Mouse (Mus musculus): ENCODE measurements around the gene Vash1. TPM values are rescaled to one million over a fixed set of nuclear protein-coding genes. Genes with fewer than 3 reads are reported as not detected.
A peak's percentile ranks its signal among the peaks of the same experiment; 100 is the strongest.

Gene Vash1
- polyA plus RNA-seq, 1 experiment from 2014 or later, result 27.4 TPM

DNA sequence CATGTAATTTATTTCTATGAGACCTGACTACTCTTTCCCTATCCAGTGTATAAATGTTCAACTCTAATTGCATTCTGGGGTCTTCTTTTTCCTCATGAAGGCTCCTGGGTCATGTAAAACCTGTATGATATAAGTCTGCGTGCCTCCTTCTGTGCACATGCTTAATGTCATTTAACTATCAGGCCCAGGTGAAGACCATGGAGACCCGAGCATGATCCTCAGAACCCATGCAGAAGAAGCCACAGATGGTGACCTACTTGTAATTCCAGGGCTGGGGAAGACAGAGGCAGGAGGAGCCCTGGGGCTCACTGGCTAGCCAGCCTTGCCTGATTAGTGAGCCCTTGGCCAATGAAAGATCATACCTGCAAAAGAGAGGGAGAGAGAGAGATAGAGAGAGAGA is 18.0 kb upstream of the Vash1 start:
- H3K4me3 ChIP-seq, result no peak overlapping the region
- peaks cover 24% of the 10 kb centered on the region for H3K4me1 ChIP-seq (replicated peaks)
- H3K36me3 ChIP-seq, result no peaks in the 10 kb centered on the region
- WGBS, result 85% methylated on average over 2 of the region's 2 CpGs
- no peak for DNase-seq (ENCODE audit: low spot score)
- peak overlapping the region; percentile 85 for H3K27ac ChIP-seq
- no peaks in the 10 kb centered on the region for H3K9me3 ChIP-seq
- no peaks in the 10 kb centered on the region; the same call in 1 of the 2 replicates for H3K27me3 ChIP-seq (ENCODE audit: insufficient read depth, poor library complexity, severe bottlenecking)

DNA sequence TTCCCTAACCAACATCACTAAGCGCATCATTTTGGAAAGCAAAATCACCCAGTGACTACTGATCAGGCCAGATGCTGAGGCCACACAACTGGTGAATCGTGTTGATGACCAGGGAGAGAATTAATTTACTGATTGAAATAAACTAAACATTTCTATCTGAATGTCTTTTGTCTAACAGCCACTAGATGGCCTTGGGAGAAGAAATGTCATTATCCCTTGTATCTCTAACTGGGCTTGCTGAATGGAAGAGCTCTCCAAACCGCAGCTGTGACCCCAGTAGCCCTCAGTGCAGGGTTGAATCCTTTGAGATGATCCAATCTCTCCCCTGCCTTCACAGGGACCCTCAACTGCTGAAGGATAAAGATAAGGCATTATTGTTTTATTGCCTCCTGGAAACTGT is 12.8 kb upstream of the Vash1 start:
- H3K27ac ChIP-seq, result no peak overlapping the region
- WGBS, result 71% methylated on average over 3 of the region's 3 CpGs
- DNase-seq (ENCODE audit: low spot score), result no peak
- no peaks in the 10 kb centered on the region for H3K36me3 ChIP-seq
- H3K4me1 ChIP-seq (replicated peaks), result peaks cover 2% of the 10 kb centered on the region
- no peak overlapping the region for H3K4me3 ChIP-seq
- no peaks in the 10 kb centered on the region; the same call in 1 of the 2 replicates for H3K27me3 ChIP-seq (ENCODE audit: insufficient read depth, poor library complexity, severe bottlenecking)
- no peaks in the 10 kb centered on the region for H3K9me3 ChIP-seq

GRCm38 (mm10) chr12:86668404-86668803 is 10.1 kb upstream of the Vash1 start:
- DNase-seq (ENCODE audit: low spot score), result no peak
- Histone ChIP-seq H3K27ac (no peak overlapping the region), H3K9me3 (no peaks in the 10 kb centered on the region), H3K27me3 (ENCODE audit: insufficient read depth, poor library complexity, severe bottlenecking) (no peaks in the 10 kb centered on the region), H3K4me3 (no peak overlapping the region), H3K4me1 (replicated peaks) (peaks cover 5% of the 10 kb centered on the region; the same call in 1 of the 2 replicates), H3K36me3 (no peaks in the 10 kb centered on the region)
- WGBS, result 95% methylated on average over 2 of the region's 2 CpGs

DNA sequence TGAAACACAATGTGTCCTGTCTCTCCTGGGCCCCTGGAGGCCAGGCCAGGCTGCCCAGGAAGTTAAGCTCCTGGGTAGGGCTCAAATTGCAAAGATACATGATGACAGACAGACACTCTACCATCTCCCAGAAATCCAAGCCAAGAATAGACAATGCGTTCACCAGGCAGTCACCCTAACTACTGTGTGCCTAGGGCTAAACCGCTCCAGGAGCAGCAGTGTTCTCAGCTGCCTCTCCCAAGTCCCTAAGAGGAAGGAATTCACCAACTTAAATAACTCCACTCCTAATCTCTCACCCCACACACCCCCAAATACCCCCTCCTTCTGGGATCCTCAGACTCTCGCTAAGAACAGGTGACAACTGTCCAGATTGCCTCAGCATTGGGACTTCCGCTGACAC is 6.4 kb upstream of the Vash1 start:
- H3K27me3 ChIP-seq (ENCODE audit: insufficient read depth, poor library complexity, severe bottlenecking), result 0 out of 2 replicates have a peak, but pooled peaks cover 6% of the 10 kb centered on the region
- DNase-seq (ENCODE audit: low spot score), result no peak
- WGBS, result 78% methylated on average over 4 of the region's 4 CpGs
- peaks cover 5% of the 10 kb centered on the region; the same call in 1 of the 2 replicates for H3K4me1 ChIP-seq (replicated peaks)
- H3K4me3 ChIP-seq, result no peak overlapping the region
- no peak overlapping the region for H3K27ac ChIP-seq
- H3K36me3 ChIP-seq, result no peaks in the 10 kb centered on the region
- 0 out of 2 replicates have a peak, but pooled peaks cover 3% of the 10 kb centered on the region for H3K9me3 ChIP-seq

DNA sequence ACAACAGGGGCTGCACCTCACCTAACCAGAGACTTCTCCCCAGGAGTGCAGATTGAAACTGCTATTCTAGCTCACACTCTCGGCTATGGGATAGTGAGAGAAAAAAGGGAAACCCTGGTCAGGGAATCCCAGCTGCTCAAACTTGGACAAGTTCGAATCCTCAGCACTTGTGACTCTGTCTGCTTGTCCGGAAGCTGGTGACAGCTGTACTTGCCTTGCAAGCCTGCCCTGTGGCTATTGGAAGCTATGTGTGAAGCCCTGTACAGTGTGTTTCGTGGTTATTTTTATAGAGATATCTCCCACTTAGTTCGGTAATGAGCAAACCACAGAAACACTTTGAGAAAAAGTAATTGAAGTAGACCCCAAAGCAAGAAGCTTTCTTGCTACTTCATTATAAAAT is 6.0 kb upstream of the Vash1 start:
- Histone ChIP-seq H3K4me1 (replicated peaks) (peaks cover 5% of the 10 kb centered on the region; the same call in 1 of the 2 replicates), H3K27ac (no peak overlapping the region), H3K36me3 (no peaks in the 10 kb centered on the region), H3K4me3 (no peak overlapping the region), H3K27me3 (ENCODE audit: insufficient read depth, poor library complexity, severe bottlenecking) (peaks cover 10% of the 10 kb centered on the region; the same call in 1 of the 2 replicates), H3K9me3 (0 out of 2 replicates have a peak, but pooled peaks cover 3% of the 10 kb centered on the region)
- WGBS, result 78% methylated on average over 5 of the region's 5 CpGs
- DNase-seq (ENCODE audit: low spot score), result no peak

DNA sequence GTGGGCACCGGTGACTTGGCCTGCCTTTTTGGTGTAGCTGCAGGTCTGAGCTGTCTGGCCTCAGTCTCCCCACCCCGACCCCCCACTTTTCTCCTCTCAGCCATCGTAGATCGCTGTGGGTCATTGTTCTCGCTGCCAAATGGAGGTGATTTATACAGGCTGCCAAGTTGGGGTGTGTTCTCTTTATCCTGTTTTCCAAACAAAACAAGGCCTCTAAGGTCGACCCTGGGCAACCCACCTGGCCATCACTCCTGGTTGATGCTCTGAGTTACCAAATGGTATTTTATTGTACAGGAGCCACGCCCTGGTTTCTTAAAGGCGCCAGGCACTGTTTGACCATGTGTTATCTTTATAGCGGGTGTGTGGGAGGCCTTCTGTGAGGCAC is 1.0 kb downstream of the Vash1 start:
- Histone ChIP-seq H3K27ac (peak overlapping the region; percentile 98), H3K4me3 (peak overlapping the region; percentile 89), H3K9me3 (no peaks in the 10 kb centered on the region), H3K36me3 (peaks cover 23% of the 10 kb centered on the region), H3K4me1 (replicated peaks) (peaks cover 53% of the 10 kb centered on the region), H3K27me3 (ENCODE audit: insufficient read depth, poor library complexity, severe bottlenecking) (peaks cover 14% of the 10 kb centered on the region; the same call in 1 of the 2 replicates)
- WGBS, result 5% methylated on average over 9 of the region's 9 CpGs
- DNase-seq (ENCODE audit: low spot score), result peak; percentile 30

- no peak for DNase-seq (ENCODE audit: low spot score)
- H3K9me3 ChIP-seq, result no peaks in the 10 kb centered on the region
- WGBS, result 42% methylated on average over 12 of the region's 12 CpGs
- peaks cover 27% of the 10 kb centered on the region for H3K36me3 ChIP-seq
- peak overlapping the region; percentile 89 for H3K4me3 ChIP-seq
- peak overlapping the region; percentile 98 for H3K27ac ChIP-seq
- peaks cover 57% of the 10 kb centered on the region for H3K4me1 ChIP-seq (replicated peaks)
- H3K27me3 ChIP-seq (ENCODE audit: insufficient read depth, poor library complexity, severe bottlenecking), result peaks cover 14% of the 10 kb centered on the region; the same call in 1 of the 2 replicates
Observed at GRCm38 (mm10) chr12:86679991-86680491, 1.5 kb downstream of the Vash1 start.

- WGBS, result 55% methylated on average over 11 of the region's 11 CpGs
- DNase-seq (ENCODE audit: low spot score), result peak; percentile 35
- H3K27ac ChIP-seq, result peak overlapping the region; percentile 98
Observed at GRCm38 (mm10) chr12:86680591-86681193, 2.2 kb downstream of the Vash1 start.

DNA sequence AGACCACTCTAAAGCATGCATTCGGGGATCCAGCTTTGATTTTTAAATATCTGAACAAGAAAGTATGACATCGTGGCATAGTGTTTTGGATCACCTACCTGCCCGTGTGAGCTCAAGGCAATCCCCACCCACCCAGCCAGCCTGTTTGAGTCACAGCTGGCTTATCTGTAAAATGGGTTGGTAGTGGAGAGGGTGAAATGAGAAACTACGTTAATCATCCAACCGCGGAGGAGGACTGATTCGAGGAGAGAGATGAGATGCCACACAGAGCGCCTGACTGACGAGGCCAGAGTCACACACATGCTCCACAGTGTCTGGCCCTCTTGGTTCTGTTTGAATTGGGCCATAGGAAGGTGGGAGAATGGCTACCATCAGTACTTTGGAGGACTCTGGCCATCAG is 3.1 kb downstream of the Vash1 start:
- DNase-seq (ENCODE audit: low spot score), result no peak
- WGBS, result 89% methylated on average over 9 of the region's 9 CpGs
- Histone ChIP-seq H3K27me3 (ENCODE audit: insufficient read depth, poor library complexity, severe bottlenecking) (peaks cover 13% of the 10 kb centered on the region; the same call in 1 of the 2 replicates), H3K27ac (no peak overlapping the region), H3K4me1 (replicated peaks) (peaks cover 69% of the 10 kb centered on the region), H3K36me3 (peaks cover 43% of the 10 kb centered on the region), H3K4me3 (peak overlapping the region; percentile 23), H3K9me3 (no peaks in the 10 kb centered on the region)

More at GRCm38 (mm10) chr12:86680591-86681193, 2.2 kb downstream of the Vash1 start:
- H3K9me3 ChIP-seq, result no peaks in the 10 kb centered on the region
- H3K4me3 ChIP-seq, result peak overlapping the region; percentile 89
- H3K27me3 ChIP-seq (ENCODE audit: insufficient read depth, poor library complexity, severe bottlenecking), result peaks cover 14% of the 10 kb centered on the region; the same call in 1 of the 2 replicates
- H3K4me1 ChIP-seq (replicated peaks), result peaks cover 63% of the 10 kb centered on the region
- peaks cover 33% of the 10 kb centered on the region for H3K36me3 ChIP-seq

- Histone ChIP-seq H3K4me1 (replicated peaks) (peaks cover 73% of the 10 kb centered on the region), H3K36me3 (peaks cover 48% of the 10 kb centered on the region), H3K27me3 (ENCODE audit: insufficient read depth, poor library complexity, severe bottlenecking) (peaks cover 7% of the 10 kb centered on the region; the same call in 1 of the 2 replicates), H3K9me3 (no peaks in the 10 kb centered on the region), H3K4me3 (peak overlapping the region; percentile 23; the same call in 1 of the 2 replicates), H3K27ac (no peak overlapping the region)
- DNase-seq (ENCODE audit: low spot score), result no peak
- 89% methylated on average over 8 of the region's 8 CpGs for WGBS
Observed at GRCm38 (mm10) chr12:86682178-86682577, 3.7 kb downstream of the Vash1 start.

DNA sequence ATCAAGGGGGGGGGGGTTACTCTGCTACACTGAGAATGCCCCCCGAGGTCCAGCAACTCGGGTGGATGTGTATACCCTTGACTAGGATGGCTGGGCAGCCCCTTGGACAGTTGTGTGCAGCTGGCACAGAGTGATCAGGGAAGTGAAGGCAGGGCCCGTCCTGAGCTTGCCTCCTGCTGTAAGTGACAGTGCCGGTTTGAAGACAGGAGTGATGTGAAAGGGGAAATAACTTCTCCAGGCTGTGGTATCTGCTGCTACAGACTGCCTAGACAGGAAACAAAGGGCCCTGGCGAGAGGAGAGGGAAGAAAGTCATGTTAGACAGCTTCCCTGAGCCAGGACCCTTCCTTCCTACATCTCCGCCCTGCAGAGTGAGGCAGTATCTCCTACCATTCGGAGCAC is 5.2 kb downstream of the Vash1 start:
- Histone ChIP-seq H3K9me3 (no peaks in the 10 kb centered on the region), H3K27me3 (ENCODE audit: insufficient read depth, poor library complexity, severe bottlenecking) (no peaks in the 10 kb centered on the region), H3K36me3 (peaks cover 63% of the 10 kb centered on the region), H3K4me1 (replicated peaks) (peaks cover 77% of the 10 kb centered on the region), H3K27ac (peak overlapping the region; percentile 46), H3K4me3 (no peak overlapping the region)
- whole genome bisulfite sequencing, result 80% methylated on average over 7 of the region's 7 CpGs
- DNase-seq (ENCODE audit: low spot score), result no peak

- 74% methylated on average over 9 of the region's 9 CpGs for WGBS
- peaks cover 79% of the 10 kb centered on the region for H3K36me3 ChIP-seq
Observed at GRCm38 (mm10) chr12:86685275-86685674, 6.8 kb downstream of the Vash1 start.

GRCm38 (mm10) chr12:86686551-86687330 is 8.2 kb downstream of the Vash1 start:
- WGBS, result 61% methylated on average over 13 of the region's 13 CpGs
- Histone ChIP-seq H3K4me3 (no peak overlapping the region), H3K4me1 (replicated peaks) (peaks cover 50% of the 10 kb centered on the region), H3K27me3 (ENCODE audit: insufficient read depth, poor library complexity, severe bottlenecking) (no peaks in the 10 kb centered on the region), H3K27ac (no peak overlapping the region), H3K9me3 (no peaks in the 10 kb centered on the region), H3K36me3 (peaks cover 92% of the 10 kb centered on the region)
- DNase-seq (ENCODE audit: low spot score), result no peak

More at GRCm38 (mm10) chr12:86685275-86685674, 6.8 kb downstream of the Vash1 start:
- no peak overlapping the region for H3K4me3 ChIP-seq
- no peaks in the 10 kb centered on the region for H3K9me3 ChIP-seq
- peaks cover 62% of the 10 kb centered on the region for H3K4me1 ChIP-seq (replicated peaks)
- no peak for DNase-seq (ENCODE audit: low spot score)
- H3K27me3 ChIP-seq (ENCODE audit: insufficient read depth, poor library complexity, severe bottlenecking), result no peaks in the 10 kb centered on the region
- peak overlapping the region; percentile 56; the same call in 1 of the 2 replicates for H3K27ac ChIP-seq
